Mouse (Mus musculus): ENCODE results near the gene Gbf1.

GRCm38 (mm10) chr19:46314872-46315742 is 162.8 kb downstream of the Gbf1 start:
- no peak for TF ChIP-seq CTCF (IDR thresholded peaks at IDR 0.05; ENCODE audit: extremely low read depth, insufficient read length, insufficient replicate concordance, low read depth, low read length)
- no peak for TF ChIP-seq POLR2A (IDR thresholded peaks at IDR 0.05; ENCODE audit: low read depth, low read length)
